Mouse (Mus musculus) cerebellum, adult 2 months (tissue): ENCODE measurements around the gene Aurka.

ENCODE experiments used
- CTCF ChIP-seq: fragments of 200-500 bp; IDR thresholded peaks from 2 replicates; pipeline ENCODE4 v1.5.1; 2011; ENCODE audit warnings: low read depth, mild to moderate bottlenecking, control low read depth, low read length, moderate library complexity, borderline replicate concordance; ENCODE audit not compliant: insufficient read depth
- POLR2A ChIP-seq: fragments of 200-500 bp; IDR thresholded peaks from 2 replicates; pipeline ENCODE4 v1.6.1; 2011; ENCODE audit warnings: low read length, control low read depth, borderline replicate concordance; ENCODE audit not compliant: insufficient read depth

DNA sequence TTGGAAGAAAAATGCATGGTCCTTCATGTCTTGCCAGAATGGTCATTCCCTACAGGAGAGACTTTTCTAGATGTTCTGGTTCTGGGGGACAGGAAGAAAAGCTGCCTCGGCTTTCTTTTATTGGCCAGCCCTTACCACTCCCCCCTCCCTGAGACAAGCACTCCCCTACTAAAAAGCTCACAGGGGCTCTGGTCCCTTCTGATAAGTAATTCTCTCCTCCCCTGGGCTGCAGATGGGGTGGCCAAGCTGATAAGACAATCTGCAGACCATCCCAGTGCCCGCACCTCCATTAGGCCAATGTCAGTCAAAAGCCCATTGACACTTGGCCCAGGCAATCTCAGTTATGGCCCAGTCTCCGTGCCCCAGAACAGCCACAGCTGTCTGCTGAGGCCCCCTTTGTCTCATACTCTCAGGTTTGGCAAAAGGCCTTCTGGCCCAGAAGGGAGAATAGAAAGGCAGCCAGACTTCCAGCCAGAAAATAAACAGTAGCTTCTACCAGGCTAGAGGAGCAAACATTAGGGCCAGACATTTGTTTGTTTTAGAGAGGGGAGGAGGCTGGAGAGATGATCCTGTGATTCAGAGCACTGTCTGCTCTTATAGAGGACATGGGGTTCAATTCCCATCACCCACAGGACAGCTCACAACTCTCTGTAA, 21.9 kb downstream of the Aurka start:
- TF ChIP-seq POLR2A (no peak), CTCF (no peak)
